Mouse (Mus musculus) lung, embryonic 14.5 days (tissue): ENCODE data around the gene Faap100. TPM values are rescaled to one million over a fixed set of nuclear protein-coding genes. Genes with fewer than 3 reads are reported as not detected.

ENCODE experiments used
- ATAC-seq: fragments of 200-750 bp; cut with Nextera tagmentation; 2 replicates; pipeline ENCODE4 v1.8.0; 2017; ENCODE audit warnings: mild to moderate bottlenecking, moderate TSS enrichment, moderate library complexity; ENCODE audit not compliant: insufficient read depth
- DNase-seq: peaks from one replicate; pipeline ENCODE4 v3.0.0-alpha.2; 2015
- H3K27ac ChIP-seq: fragments of 300-500 bp; sonication (generic); 2 replicates; pipeline ENCODE4 v1.5.1; 2014; ENCODE audit warnings: low read depth, mild to moderate bottlenecking, moderate library complexity
- H3K27me3 ChIP-seq: fragments of 300-500 bp; sonication (generic); 2 replicates; pipeline ENCODE4 v1.6.1; 2014; ENCODE audit warnings: low read length, control low read depth; ENCODE audit not compliant: insufficient read depth
- H3K36me3 ChIP-seq: fragments of 300-500 bp; sonication (generic); 2 replicates; pipeline ENCODE4 v1.6.1; 2014; ENCODE audit warnings: control low read depth; ENCODE audit not compliant: insufficient read depth
- H3K4me1 ChIP-seq: fragments of 300-500 bp; sonication (generic); 2 replicates; pipeline ENCODE4 v1.6.1; 2014; ENCODE audit warnings: antibody characterized with exemption, control low read depth; ENCODE audit not compliant: insufficient read depth
- H3K4me2 ChIP-seq: fragments of 300-500 bp; sonication (generic); 2 replicates; pipeline ENCODE4 v1.6.1; 2014; ENCODE audit warnings: mild to moderate bottlenecking
- H3K4me3 ChIP-seq: fragments of 300-500 bp; sonication (generic); 2 replicates; pipeline ENCODE4 v1.5.1; 2014; ENCODE audit warnings: low read depth, low read length
- H3K9ac ChIP-seq: fragments of 300-500 bp; sonication (generic); 2 replicates; pipeline ENCODE4 v1.6.1; 2014
- H3K9me3 ChIP-seq: fragments of 300-500 bp; sonication (generic); 2 replicates; pipeline ENCODE4 v1.6.1; 2016; ENCODE audit warnings: low read depth, low read length, control low read depth
- CTCF ChIP-seq: IDR thresholded peaks from 2 replicates; pipeline ENCODE4 v1.5.1; 2016; ENCODE audit warnings: antibody characterized with exemption, low read depth
- WGBS: fragments of 180-500 bp; shearing (Covaris S2); extraction: QIAGEN DNeasy Blood & Tissue Kit; methylation state at CpG from one replicate; pipeline ENCODE4 v1.1.7; 2014; 5-methylcytosine and 5-hydroxymethylcytosine counted together
- microRNA-seq: library from miRNA; unstranded; fragments of <30 nt; microRNA quantifications from one replicate; pipeline ENCODE4, GENCODE M21; 2016; ENCODE audit warnings: borderline number of aligned reads
- polyA plus RNA-seq: library from polyadenylated mRNA; unstranded; fragments of >200 nt; fragmentation: Nextera tagmentation; extraction: Ambion mirVana; gene quantifications from 2 replicates; pipeline ENCODE4 v1.2.1, GENCODE M21; 2014

The Faap100 gene
- polyA plus RNA-seq, 1 experiment from 2014 or later: 44.5 TPM

GRCm38 (mm10) chr11:120338786-120339185 lies 39.8 kb downstream of the Faap100 start:
- H3K27ac ChIP-seq: no peak overlapping the region
- H3K4me3 ChIP-seq: no peak overlapping the region
- 69% methylated on average over 3 of the region's 3 CpGs for WGBS
- DNase-seq (no peak), ATAC-seq (no peak)
- H3K36me3 ChIP-seq: no peaks in the 10 kb centered on the region
- no peak overlapping the region for H3K9ac ChIP-seq
- H3K4me1 ChIP-seq: no peaks in the 10 kb centered on the region
- no peaks in the 10 kb centered on the region for H3K9me3 ChIP-seq
- no peak overlapping the region for H3K4me2 ChIP-seq
- H3K27me3 ChIP-seq: no peaks in the 10 kb centered on the region
- no peak for TF ChIP-seq CTCF

GRCm38 (mm10) chr11:120337447-120337846 lies 41.1 kb downstream of the Faap100 start:
- Histone ChIP-seq H3K9me3 (no peaks in the 10 kb centered on the region), H3K27me3 (no peaks in the 10 kb centered on the region), H3K27ac (no peak overlapping the region), H3K4me2 (no peak overlapping the region), H3K4me3 (no peak overlapping the region), H3K9ac (no peak overlapping the region), H3K36me3 (no peaks in the 10 kb centered on the region), H3K4me1 (no peaks in the 10 kb centered on the region)
- no peak for TF ChIP-seq CTCF
- ATAC-seq (no peak), DNase-seq (no peak)
- 20% methylated on average over 2 of the region's 2 CpGs for WGBS

GRCm38 (mm10) chr11:120335431-120336021 lies 43.0 kb downstream of the Faap100 start:
- H3K9ac ChIP-seq: no peak overlapping the region
- no peak overlapping the region for H3K27ac ChIP-seq
- no peaks in the 10 kb centered on the region for H3K9me3 ChIP-seq
- no peaks in the 10 kb centered on the region for H3K36me3 ChIP-seq
- TF ChIP-seq CTCF: no peak
- H3K27me3 ChIP-seq: no peaks in the 10 kb centered on the region
- DNase-seq (no peak), ATAC-seq (no peak)
- 71% methylated on average over 6 of the region's 6 CpGs for WGBS
- no peak overlapping the region for H3K4me3 ChIP-seq
- H3K4me1 ChIP-seq: no peaks in the 10 kb centered on the region
- H3K4me2 ChIP-seq: no peak overlapping the region

- Histone ChIP-seq H3K27ac (no peak overlapping the region), H3K9ac (no peak overlapping the region), H3K9me3 (no peaks in the 10 kb centered on the region), H3K4me3 (no peak overlapping the region), H3K27me3 (no peaks in the 10 kb centered on the region), H3K36me3 (no peaks in the 10 kb centered on the region), H3K4me2 (no peak overlapping the region), H3K4me1 (peaks cover 11% of the 10 kb centered on the region)
- 91% methylated on average over 10 of the region's 10 CpGs for WGBS
- DNase-seq (no peak), ATAC-seq (no peak)
- TF ChIP-seq CTCF: no peak
These were observed 58.4 kb downstream of the Faap100 start for GRCm38 (mm10) chr11:120320156-120320555.

- no peak overlapping the region for H3K9ac ChIP-seq
- no peaks in the 10 kb centered on the region for H3K9me3 ChIP-seq
- no peaks in the 10 kb centered on the region for H3K27me3 ChIP-seq
- TF ChIP-seq CTCF: no peak
- no peak for ATAC-seq
- H3K27ac ChIP-seq: no peak overlapping the region
- DNase-seq: no peak
- WGBS: 80% methylated on average over 5 of the region's 5 CpGs
- no peaks in the 10 kb centered on the region for H3K36me3 ChIP-seq
- no peak overlapping the region for H3K4me2 ChIP-seq
- H3K4me1 ChIP-seq: peaks cover 19% of the 10 kb centered on the region
- H3K4me3 ChIP-seq: no peak overlapping the region
These were observed 59.3 kb downstream of the Faap100 start for GRCm38 (mm10) chr11:120319310-120319709.

Small RNA genes lying within 50 kb of the gene (microRNA-seq; reads per million reads assigned to microRNA genes)
- gene Gm23419: not detected
- 1.4 reads per million for gene Mir6935

Other genes starting within 250 kb of the Faap100 start
- gene Slc38a10, start 227.4 kb downstream of the Faap100 start, polyA plus RNA-seq: 77.2 and 83.9 TPM in 2 replicates
- gene Bahcc1, start 145.8 kb downstream of the Faap100 start, polyA plus RNA-seq: 14.3 and 15.6 TPM in 2 replicates
- gene Actg1, start 30.2 kb downstream of the Faap100 start, polyA plus RNA-seq: 2,614 and 2,926 TPM in 2 replicates
- gene Fscn2, start 17.2 kb downstream of the Faap100 start, polyA plus RNA-seq: 0.23 and 0.57 TPM in 2 replicates
- 42.1 and 51.4 TPM in 2 replicates for gene Nploc4, start 58.9 kb upstream of the Faap100 start, polyA plus RNA-seq
- not detected in 2 replicates for gene Tspan10, start 63.9 kb upstream of the Faap100 start, polyA plus RNA-seq
- 0.18 TPM in 1 of 2 replicates, not detected in the other for gene Pde6g, start 74.7 kb upstream of the Faap100 start, polyA plus RNA-seq
- 10.9 and 11.2 TPM in 2 replicates for gene Oxld1, start 79.3 kb upstream of the Faap100 start, polyA plus RNA-seq
- 32.2 and 34.6 TPM in 2 replicates for gene Ccdc137, start 79.4 kb upstream of the Faap100 start, polyA plus RNA-seq
- 42.9 and 44.4 TPM in 2 replicates for gene Arl16, start 88.8 kb upstream of the Faap100 start, polyA plus RNA-seq
- gene Mrpl12, start 105.8 kb upstream of the Faap100 start, polyA plus RNA-seq: 150 and 162 TPM in 2 replicates
- gene Slc25a10, start 113.1 kb upstream of the Faap100 start, polyA plus RNA-seq: 68.9 and 71.3 TPM in 2 replicates
- 0.59 and 1.4 TPM in 2 replicates for gene Gcgr, start 151.9 kb upstream of the Faap100 start, polyA plus RNA-seq
- 226 and 229 TPM in 2 replicates for gene Mcrip1, start 171.0 kb upstream of the Faap100 start, polyA plus RNA-seq
- gene Ppp1r27, start 172.4 kb upstream of the Faap100 start, polyA plus RNA-seq: not detected in 2 replicates
- 872 and 897 TPM in 2 replicates for gene P4hb, start 194.5 kb upstream of the Faap100 start, polyA plus RNA-seq
- 717 and 734 TPM in 2 replicates for gene Arhgdia, start 202.9 kb upstream of the Faap100 start, polyA plus RNA-seq
- 617 and 627 TPM in 2 replicates for gene Alyref, start 219.6 kb upstream of the Faap100 start, polyA plus RNA-seq
- gene Anapc11, start 219.7 kb upstream of the Faap100 start, polyA plus RNA-seq: 229 and 237 TPM in 2 replicates
- gene Npb, start 229.7 kb upstream of the Faap100 start, polyA plus RNA-seq: 0.89 and 1.3 TPM in 2 replicates
- gene Pcyt2, start 239.2 kb upstream of the Faap100 start, polyA plus RNA-seq: 95.3 and 99.5 TPM in 2 replicates
- gene Sirt7, start 246.5 kb upstream of the Faap100 start, polyA plus RNA-seq: 26.1 and 33.1 TPM in 2 replicates